Mouse (Mus musculus) spleen, adult 18-20 months (tissue): ENCODE results near the gene Rpl36al.

Experiments
- DNase-seq, 2 experiments: peaks; one replicate each; pipeline ENCODE4 v3.0.0; 2022; ENCODE audit warnings: mixed read lengths in 2 of 2

The Rpl36al gene

DNA sequence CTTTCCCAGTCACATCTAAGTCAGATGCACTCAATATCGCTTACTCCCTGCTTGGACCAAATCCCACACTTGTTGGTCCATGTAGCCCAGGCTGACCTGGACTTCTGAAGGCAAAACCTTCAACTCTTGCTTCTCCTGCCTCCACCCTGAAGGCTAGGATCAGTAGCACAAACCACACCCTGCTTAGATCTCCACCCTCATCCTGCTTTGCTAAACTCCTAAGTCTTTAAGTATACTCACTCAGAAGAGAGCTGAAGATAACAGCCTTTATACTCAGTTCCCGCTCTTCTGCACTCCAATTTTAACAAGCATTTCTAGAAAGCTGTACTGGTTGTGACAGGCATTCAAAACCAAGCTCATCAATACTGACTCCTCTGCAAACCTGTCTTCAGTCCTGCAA is 26.8 kb downstream of the Rpl36al start:
- DNase-seq, result no peak

DNA sequence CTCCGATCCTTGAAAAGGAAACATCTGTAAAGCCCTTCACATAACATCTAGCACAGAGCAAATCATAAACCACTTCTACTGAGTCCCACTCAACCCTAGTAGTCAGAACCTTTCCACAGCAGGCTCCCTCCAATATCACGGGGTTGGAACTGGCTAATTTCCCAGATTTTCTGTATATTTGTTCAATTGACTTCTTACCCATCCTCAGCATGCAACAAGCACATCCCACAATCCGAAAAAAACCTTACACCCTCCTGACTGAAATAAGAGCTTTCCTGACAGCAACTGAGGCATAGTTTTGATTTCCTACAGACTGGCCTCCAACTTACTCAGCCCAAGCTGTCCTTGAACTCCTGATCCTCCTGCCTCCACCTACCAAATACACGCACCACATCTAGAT is 27.4 kb downstream of the Rpl36al start:
- no peak for DNase-seq

DNA sequence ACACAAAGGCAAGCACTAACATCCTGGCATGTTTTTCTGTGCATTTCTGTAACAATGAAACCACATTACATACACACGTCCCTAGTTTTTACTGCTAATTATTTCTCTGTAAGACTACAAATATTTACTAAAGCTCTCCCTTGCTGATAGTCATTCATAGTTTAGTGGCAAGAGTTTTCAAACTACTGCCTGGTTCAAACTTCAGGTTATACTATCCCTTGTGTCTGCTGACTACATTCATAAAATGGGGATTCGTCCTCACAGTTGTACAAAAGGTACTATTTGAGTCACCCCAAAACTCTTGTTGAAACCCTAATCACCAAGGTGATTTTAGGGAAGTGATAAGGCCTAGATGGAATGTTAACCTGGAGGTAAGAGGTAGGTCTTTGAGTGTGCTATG is 28.0 kb downstream of the Rpl36al start:
- DNase-seq, result no peak

DNA sequence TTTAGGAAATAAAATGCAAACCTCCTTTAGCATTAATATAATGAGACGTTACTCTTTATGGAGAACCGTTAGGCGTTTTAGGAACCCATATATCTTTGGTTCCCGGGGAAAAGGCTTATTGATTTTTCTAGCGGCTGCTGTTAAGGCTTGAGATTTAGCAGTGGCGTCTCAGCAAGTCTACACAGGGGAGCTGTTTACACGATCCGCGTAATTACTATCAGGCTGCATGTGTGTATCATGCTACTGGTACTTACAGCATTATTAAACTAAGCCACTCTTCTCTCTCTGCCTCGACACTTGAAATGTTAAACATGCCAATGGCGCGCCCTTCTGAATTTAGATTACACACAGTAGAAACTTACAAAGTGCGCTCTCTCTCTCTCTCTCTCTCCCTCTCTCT is 33.8 kb downstream of the Rpl36al start:
- no peak for DNase-seq

DNA sequence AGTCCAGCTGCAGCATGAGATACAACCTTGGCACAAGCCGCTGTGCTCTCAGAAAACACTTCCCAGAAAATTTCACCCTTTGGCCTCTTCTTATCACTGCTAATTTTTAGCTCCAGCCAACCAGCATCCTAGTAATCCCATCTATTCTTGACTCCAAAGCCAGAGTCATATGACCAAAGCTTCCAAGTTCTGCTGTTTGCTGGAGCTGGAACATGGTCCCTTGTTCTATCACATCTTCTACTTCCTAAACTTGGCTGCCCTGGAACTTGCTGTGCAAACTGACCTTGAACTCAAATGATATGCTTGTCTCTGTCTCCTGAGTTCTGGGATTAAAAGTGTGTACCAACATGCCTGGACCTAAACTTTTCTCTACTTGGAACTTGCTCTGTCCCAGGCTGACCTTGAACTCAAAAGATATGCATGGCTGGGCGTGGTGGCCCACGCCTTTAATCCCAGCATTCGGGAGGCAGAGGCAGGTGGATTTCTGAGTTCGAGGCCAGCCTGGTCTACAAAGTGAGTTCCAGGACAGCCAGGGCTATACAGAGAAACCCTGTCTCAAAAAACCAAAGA is 36.6 kb downstream of the Rpl36al start:
- no peak for DNase-seq

DNA sequence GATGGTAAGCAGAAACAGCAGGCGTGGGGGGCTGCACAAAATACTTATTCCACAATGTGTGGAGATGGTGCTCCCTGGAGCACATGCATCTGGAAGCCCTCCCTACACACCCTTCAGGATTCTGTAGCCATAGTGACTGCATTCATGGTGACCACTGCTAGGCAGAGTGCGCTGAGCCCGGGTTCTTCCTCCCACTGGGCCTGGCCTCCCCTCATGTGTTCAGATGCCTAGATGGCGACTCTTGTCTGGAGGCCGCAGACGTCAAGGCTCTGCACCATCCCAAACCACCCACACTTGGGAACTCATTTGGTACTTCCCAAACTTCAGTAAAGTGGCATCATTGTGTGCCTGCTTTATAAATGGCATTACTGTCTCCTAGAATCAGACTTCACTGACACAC is 40.4 kb downstream of the Rpl36al start:
- no peak for DNase-seq

DNA sequence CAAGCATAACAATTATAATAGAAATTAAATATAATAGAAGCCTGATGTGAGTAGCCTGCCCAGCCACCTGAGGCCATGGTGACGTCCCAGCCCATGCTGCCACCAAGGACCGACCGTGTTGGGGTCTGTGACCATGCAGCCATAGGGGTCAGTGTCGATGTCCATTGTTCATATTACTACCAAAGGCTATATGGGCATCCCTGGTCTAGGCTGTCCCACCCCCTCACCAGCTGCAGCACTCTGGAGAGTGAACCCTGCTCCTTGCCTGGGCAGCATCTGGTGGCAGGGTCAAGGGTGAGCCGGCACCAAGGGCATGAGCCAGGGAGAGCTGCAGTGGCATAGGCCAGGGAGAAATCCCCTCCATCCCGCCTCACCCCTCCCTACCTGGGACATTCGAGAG is 44.0 kb downstream of the Rpl36al start:
- no peak for DNase-seq

DNA sequence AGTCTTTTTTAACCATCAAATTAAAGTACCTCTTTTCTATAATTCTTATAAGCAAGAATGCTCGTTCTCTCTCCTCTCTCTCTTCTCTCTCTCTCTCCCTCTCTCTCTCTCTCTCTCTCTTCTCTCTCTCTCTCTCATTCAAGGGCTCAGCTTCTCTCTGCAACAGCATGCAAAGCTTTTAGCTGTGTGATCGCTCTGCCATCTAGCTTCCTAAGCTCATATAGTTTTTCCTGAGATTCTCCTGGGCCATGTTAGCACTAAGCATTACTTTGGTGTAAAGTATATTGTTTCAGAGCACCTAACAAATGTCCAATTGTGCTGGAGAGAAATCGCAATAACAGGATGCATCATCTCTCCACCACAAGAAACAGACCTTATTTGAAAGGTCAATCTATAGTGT is 44.7 kb downstream of the Rpl36al start:
- no peak for DNase-seq
